Mouse (Mus musculus) adrenal gland, postnatal 4 days (tissue): ENCODE data around the gene Caskin2. TPM values are rescaled to one million over a fixed set of nuclear protein-coding genes. Genes with fewer than 3 reads are reported as not detected.

Experiments
- DNase-seq, 2 experiments: peaks; one replicate each; pipeline ENCODE4 v3.0.0; 2021 to 2022; ENCODE audit warnings: low spot score in 2 of 2, mixed read lengths in 2 of 2
- total RNA-seq, 2 experiments: library from RNA; stranded (reverse); gene quantifications; 2 replicates each; pipeline ENCODE4 v1.2.3; 2021

Caskin2 gene
- total RNA-seq, 2 experiments from 2014 or later: 59.9 to 61.1 TPM

GRCm38 (mm10) chr11:115832064-115832463 lies 18.6 kb upstream of the Caskin2 start:
- DNase-seq: no peak

GRCm38 (mm10) chr11:115831518-115831917 lies 18.1 kb upstream of the Caskin2 start:
- no peak for DNase-seq

DNA sequence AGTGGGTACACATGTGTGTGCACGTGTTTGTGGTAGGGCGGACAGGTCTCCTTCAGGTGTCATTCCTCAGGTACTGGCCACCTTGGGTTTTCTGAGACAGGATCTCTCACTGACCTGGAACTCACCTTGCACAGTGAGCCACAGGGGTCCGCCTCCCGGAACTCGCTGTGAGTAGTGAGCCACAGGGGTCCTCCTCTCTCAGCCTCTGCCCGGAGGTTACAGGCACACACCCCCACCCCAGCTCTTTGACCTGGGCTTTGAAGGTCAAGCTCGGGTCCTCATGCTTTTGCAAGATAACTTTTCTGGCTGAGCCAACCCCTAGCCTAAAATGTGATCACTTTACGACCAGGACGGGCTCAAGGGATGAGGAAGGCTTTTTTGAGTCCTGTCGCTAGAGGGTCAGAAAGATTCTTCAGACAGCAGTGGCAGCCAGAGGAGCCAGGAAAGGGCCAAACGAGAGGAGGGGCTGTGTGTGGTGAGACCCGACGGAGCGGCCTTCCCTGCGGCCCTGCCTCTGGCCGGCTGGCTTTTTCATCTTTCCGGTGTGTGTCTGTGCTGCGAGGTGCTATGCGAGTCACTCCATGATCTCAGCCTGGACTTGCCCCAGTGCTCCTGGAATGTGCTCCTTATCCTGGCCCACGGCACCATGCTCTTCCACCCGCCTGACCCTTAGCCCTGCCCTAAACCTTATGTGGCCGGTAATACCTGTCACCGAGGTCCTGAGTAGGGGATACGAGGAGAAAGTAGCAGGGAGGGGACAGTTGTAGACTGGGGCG lies 17.3 kb upstream of the Caskin2 start:
- DNase-seq: no peak

DNA sequence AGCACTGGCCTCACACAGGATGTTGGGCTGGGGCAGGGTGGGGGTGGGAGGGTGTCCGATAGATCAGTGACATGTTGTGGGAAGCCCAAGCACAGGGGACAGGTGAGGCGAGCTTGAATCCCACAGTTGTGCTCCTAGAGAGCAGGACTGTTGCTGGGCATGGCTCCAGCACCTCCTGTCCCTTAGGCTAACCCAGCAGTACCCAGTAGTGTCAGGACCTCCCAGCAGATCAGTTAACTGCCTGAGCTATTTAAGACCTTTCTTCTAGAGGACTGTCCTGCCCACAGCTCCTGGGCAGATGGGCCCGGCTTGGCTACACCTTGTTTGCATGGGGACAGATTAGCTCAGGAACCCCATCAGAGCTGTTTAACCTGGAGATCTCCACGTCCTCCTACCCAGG lies 15.6 kb upstream of the Caskin2 start:
- DNase-seq: no peak

DNA sequence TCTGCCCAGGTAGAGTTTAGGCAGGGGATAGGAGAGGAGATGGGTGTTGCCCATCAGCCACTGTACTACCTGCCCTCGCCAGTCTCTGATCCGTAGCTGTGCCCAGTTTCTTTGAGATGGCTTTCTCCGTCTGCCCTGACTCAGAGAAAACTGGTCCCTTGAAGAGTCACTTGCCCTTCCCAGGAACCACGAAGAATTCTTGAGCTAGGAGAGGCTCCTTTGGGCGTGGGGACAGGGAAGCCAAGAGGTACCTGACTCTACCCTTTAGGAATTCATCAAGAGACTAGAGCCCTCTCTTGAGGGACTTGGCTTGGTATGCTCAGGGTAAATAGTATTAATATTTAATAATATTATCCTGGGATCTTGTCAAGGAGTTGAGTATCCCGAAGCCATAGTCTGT lies 14.2 kb upstream of the Caskin2 start:
- no peak for DNase-seq

GRCm38 (mm10) chr11:115826487-115826886 lies 13.0 kb upstream of the Caskin2 start:
- no peak for DNase-seq

DNA sequence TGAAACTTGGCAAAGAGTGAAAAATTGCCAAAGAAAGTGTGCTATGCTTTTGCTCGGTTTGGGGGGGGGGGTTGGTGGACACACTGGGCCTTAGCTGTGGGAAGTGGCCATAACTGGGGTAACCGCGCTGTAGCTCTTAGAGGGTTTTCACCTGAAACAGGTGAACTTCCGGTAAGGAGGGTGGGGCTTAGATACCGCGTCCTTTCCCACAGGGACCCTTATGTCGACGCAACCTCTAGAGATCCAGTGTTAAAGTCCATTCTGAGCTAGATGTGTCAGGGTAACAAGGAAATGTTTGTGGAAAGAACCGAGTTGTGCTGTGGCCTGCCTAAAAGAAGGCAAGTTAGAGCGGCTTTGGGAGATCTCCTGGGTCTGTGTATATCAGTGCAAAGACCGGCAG lies 11.4 kb upstream of the Caskin2 start:
- DNase-seq: no peak

- peak; percentile 67 to 74 for DNase-seq
These were observed 10.6 kb upstream of the Caskin2 start, which contains the start of gene Llgl2 for GRCm38 (mm10) chr11:115823774-115824740. TSS of gene Llgl2 (plus strand) at chr11:115824049.

DNA sequence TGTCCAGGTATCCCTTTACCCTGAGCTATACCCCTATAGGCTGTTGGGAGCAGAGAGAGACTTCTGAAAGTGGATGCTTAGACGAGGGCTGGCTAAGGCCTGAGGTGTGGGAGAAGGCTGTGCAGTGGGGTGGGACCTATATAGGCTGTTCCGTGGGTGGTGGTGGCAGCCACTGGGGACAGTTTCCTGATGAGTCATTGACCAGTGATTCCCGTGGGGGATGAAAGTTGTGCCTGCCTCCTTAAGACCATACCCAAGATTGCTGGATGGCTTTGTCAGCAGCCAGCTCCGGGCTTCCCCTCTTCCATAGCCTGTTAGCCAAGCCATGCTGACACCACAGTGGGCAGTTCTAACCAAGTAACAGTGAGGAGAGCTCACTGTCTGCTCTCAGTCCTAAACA lies 7.6 kb upstream of the Caskin2 start:
- no peak for DNase-seq

- DNase-seq: no peak
These were observed 6.6 kb upstream of the Caskin2 start for GRCm38 (mm10) chr11:115819915-115820623.

- DNase-seq: no peak
These were observed 3.9 kb upstream of the Caskin2 start for GRCm38 (mm10) chr11:115817331-115817730.

GRCm38 (mm10) chr11:115814605-115815450 lies 1.4 kb upstream of the Caskin2 start, which contains the start of gene Tsen54:
TSS of gene Tsen54 (plus strand) at chr11:115814724.
- DNase-seq: peak; percentile 72 to 78

- peak in 1 of 2 experiments; percentile 38 for DNase-seq
These were observed 662 bp downstream of the Caskin2 start for GRCm38 (mm10) chr11:115812533-115813420.

DNA sequence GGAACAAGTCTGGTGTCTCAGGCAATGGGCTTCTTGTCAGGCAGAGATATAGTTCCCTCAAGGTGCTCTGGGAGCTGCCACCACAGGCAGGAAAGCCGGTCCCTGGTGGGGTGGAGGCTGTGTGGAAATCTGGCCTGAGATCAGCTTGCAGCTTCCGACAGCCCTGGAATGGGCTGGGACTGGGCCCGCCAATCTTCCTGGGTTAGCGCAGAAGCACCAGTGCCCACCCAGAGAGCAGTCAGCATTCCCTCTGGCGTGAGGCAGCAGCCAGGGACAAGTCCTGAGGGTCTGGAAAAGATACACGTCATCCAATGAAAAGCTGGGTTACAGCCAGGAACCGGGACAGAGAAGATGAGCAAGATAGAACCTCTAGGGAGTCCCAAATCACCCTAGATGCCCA lies 1.3 kb downstream of the Caskin2 start:
- DNase-seq: no peak

DNA sequence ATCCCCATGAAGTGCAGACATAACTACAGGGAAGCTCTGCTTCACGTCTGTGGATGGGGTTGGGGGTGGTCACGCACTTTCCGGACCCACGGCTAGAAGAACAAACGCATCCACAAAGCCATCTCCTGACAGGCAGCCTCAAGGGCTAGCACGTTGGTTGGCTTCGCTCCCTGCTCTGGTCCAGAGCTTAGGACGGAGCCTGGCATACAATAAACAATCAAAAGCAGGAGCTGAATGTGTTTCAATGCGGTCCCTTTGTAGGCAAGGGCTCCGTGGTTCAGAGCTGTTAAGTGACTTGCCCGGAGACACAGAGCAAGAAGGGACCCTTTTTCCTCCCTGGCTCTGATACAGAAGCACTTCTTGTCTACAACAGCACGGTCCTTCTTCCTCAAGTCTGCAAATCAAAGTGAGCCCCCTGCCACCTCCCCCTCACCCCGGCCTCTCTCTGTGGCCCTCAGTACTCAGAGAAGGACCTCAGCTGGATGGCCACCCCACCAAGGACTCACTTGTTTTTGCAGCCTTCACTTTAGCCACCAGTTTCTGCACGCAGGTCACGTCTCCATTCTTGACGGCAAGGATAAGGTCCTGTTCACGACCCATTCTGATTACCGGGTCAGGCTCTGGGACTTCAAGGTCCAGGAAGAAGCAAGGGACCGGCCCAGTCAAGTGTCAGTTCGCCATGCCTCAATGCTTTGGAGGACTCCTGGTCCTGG lies 1.9 kb downstream of the Caskin2 start:
- DNase-seq: no peak

DNA sequence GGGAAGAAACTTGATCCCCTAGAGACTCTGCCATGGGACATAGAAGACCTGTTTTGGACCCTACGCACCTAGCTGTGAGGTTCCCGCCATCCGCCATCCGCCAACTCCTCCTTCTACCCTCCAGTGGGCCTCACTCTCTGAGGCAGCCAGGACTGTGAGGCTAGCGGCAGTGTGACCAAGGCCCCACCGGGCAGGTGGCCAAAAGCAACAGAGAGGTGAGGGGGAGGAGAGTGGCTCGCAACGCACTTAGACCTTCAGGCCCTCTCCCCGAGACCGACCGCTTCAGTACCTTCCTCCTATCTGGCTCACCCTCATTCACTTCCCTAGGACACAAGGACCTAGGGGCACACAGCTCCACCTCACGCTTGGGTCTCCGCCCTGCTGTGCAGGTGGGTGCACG lies 3.1 kb downstream of the Caskin2 start:
- DNase-seq: peak; percentile 54 to 73

GRCm38 (mm10) chr11:115809311-115809781 lies 4.1 kb downstream of the Caskin2 start:
- no peak for DNase-seq

GRCm38 (mm10) chr11:115808696-115809310 lies 4.6 kb downstream of the Caskin2 start:
- DNase-seq: no peak
